Mouse (Mus musculus) regulatory T cell (primary cell): ENCODE measurements at regions not wholly inside any gene's neighbourhood (a gene's known extent, or its start where the extent isn't known, plus 50 kb on each side); places are given as distances from the start of the nearest gene placed in this dataset.
"Not testable (repeated sequence)": the region's sequence is repeated elsewhere in the genome, so short reads cannot be mapped to it uniquely, and the experiment has no call there.

Experiments used
- in situ Hi-C: fragments of 300-600 bp; cut with MboI, MseI; formaldehyde crosslinking; loops from one replicate; pipeline ENCODE4 v1.15.1; 2025; ENCODE audit warnings: high pct_unique_total_duplicates

- in situ Hi-C loops, result no loop called here
Observed at GRCm38 (mm10) chr13:45130516-45131249, 52.2 kb downstream of the Gm9817 start.

- in situ Hi-C loops, result no loop called here
Observed at GRCm38 (mm10) chr13:45140616-45141015, 62.1 kb downstream of the Gm9817 start.

- in situ Hi-C loops, result loop anchor here (5.0 kb wide), 1 partner anchor 1158 kb away; no protein-coding TSS in a partner anchor
Observed at GRCm38 (mm10) chr13:45145129-45145528, 66.6 kb downstream of the Gm9817 start.

GRCm38 (mm10) chr13:45156223-45156622, 77.7 kb downstream of the Gm9817 start:
- in situ Hi-C loops, result no loop called here

- in situ Hi-C loops, result no loop called here
Observed at GRCm38 (mm10) chr13:45156982-45157381, 78.5 kb downstream of the Gm9817 start.

- in situ Hi-C loops, result no loop called here
Observed at GRCm38 (mm10) chr13:45160281-45160680, 81.8 kb downstream of the Gm9817 start.

GRCm38 (mm10) chr13:45164001-45164778, 85.7 kb downstream of the Gm9817 start:
- in situ Hi-C loops, result no loop called here

GRCm38 (mm10) chr13:45165159-45165558, 86.7 kb downstream of the Gm9817 start:
- in situ Hi-C loops, result no loop called here

- in situ Hi-C loops, result no loop called here
Observed at GRCm38 (mm10) chr13:45169716-45170115, 91.2 kb downstream of the Gm9817 start.

GRCm38 (mm10) chr13:45173139-45173538, 94.6 kb downstream of the Gm9817 start:
- in situ Hi-C loops, result no loop called here

- in situ Hi-C loops, result not testable (repeated sequence)
Observed at GRCm38 (mm10) chr13:45175711-45176205, 97.3 kb downstream of the Gm9817 start.

GRCm38 (mm10) chr13:45181529-45182230, 103.2 kb downstream of the Gm9817 start:
- in situ Hi-C loops, result no loop called here

GRCm38 (mm10) chr13:45189389-45189788, 110.9 kb downstream of the Gm9817 start:
- in situ Hi-C loops, result no loop called here

GRCm38 (mm10) chr13:45190151-45190550, 111.7 kb downstream of the Gm9817 start:
- in situ Hi-C loops, result no loop called here

- in situ Hi-C loops, result no loop called here
Observed at GRCm38 (mm10) chr13:45192079-45192478, 113.6 kb downstream of the Gm9817 start.

- in situ Hi-C loops, result no loop called here
Observed at GRCm38 (mm10) chr13:45195562-45195961, 117.1 kb downstream of the Gm9817 start.

- in situ Hi-C loops, result no loop called here
Observed at GRCm38 (mm10) chr13:45196363-45196762, 117.9 kb downstream of the Gm9817 start.

- in situ Hi-C loops, result no loop called here
Observed at GRCm38 (mm10) chr13:45200511-45201120, 122.1 kb downstream of the Gm9817 start.

GRCm38 (mm10) chr13:45204856-45205255, 126.4 kb downstream of the Gm9817 start:
- in situ Hi-C loops, result no loop called here

GRCm38 (mm10) chr13:45208540-45209197, 130.2 kb downstream of the Gm9817 start:
- in situ Hi-C loops, result no loop called here

- in situ Hi-C loops, result no loop called here
Observed at GRCm38 (mm10) chr13:45211241-45211640, 132.7 kb downstream of the Gm9817 start.
